Mouse (Mus musculus) ovary, postnatal 36 days (tissue): ENCODE data around the gene Zbtb42.

Experiments used
- DNase-seq: peaks from one replicate; pipeline ENCODE4 v3.0.0; 2022; ENCODE audit warnings: low spot score, mixed read lengths

Gene Zbtb42

DNA sequence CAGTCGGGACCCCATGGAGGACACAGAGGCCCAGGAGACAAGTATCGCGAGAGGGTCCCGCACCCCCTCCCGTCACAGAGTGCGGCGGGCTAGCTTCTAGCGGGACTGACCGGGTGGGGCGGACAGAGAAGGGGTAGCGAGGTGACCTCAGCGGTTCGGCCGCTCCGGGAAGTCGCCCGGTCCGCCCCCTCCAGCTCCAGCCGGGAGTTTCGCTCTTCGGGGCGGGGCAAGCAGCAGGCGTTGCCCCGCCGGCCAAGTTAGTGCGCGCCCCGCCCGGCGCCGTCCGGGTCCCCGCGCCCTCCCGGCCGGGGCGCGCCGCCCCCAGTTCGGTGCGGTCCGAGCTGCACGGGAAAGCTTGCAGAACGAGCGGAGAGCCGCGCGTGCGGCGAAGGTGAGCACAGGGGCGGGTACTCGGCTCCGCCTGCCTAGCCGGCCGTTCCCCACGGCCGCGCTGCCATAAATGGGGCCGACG, at the start of gene Zbtb42:
Zbtb42 (plus strand) TSS at position 274 of the 472 bp plus-strand sequence.
- peak; percentile 65 for DNase-seq

DNA sequence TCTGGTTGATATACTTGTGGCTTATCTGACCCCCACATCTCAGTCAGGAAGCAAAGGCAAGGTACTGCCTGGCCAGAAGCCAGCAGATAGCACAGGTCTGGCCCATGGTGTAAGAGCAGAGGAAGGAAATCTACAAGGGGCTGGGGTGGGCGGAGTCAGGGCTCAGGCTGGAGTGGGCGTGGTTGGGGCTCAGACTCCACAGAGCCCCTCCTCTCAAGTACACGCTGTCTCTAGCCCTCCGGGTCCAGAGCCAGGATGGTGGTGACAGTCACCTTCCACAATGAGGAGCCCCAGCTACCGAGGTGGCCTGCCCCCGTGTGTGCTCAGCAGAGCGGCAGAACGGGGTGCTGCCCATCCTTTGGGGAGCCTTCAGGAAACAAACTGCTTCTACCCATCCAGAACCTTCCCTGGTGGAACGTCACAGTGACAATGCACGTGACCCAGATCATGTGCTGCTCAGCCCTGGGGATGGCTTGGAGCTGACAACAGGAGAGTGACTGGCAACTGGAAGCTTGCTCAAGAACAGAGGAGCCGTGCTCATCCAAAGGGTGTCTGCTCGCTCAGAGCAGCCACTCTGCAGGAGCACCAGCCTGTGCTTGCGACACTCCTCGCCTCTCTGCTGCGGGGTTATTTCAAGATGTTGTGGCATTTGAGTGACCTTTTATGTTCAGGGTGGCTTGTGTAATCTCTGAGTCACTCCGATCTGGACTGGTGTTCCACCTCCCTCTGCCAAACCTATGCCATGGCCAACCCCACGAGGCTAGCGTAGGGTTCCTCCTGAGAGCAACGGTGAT, 49.5 kb upstream of the Zbtb42 start:
- peak; percentile 19 for DNase-seq

DNA sequence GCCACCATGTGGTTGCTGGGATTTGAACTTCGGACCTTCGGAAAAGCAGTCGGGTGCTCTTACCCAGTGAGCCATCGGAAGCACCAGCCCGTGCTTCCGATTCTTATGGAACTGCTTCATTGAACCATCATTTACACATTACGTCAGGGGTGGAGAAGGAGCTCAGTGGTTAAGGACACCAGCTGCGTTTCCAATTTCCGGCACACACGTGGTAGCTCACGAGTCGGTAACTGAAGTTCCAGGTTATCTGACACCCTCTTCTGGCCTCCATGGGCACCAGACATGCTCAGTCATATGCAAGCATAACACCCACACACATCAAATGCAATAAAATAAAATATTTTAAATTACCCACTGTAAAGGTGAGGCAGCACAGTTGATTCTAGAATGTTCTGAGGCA, 48.6 kb upstream of the Zbtb42 start:
- no peak for DNase-seq

DNA sequence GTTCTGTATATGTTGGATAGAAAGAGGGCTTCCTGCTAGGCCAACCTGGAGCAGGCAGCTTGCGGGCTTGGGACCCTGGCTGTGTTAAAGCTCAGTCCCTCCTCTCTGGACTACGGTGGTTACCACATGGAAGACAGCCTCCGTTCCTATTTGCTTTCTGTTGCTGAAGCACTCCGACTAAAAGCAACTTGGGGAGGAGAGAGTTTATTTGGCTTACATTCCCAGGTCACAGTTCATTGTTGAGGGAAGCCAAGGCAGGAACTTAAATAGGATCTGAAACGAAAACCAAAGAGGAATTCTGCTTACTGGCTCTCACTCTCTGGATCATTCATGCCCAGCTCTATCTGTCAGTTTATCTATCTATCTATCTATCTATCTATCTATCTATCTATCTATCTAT, 47.8 kb upstream of the Zbtb42 start:
- no peak for DNase-seq

DNA sequence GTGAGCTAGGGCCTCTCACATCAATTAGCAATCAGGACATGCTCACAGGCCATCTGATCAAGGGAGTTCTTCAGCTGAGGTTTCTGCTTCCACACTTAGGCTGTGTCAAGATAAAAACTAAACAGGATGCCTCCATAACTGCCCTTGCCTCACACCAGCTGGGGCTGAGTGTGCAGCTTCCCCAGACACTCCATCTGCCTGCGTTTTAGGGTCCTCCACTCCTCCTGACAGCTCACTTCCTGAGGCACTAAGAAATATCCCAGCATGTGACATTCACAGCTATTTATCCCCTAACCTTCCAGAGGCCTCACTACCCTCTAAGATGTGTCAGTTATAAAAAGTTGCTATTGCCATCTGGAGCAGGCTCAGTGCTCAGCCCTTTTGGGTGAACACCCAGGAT, 47.2 kb upstream of the Zbtb42 start:
- DNase-seq: no peak

DNA sequence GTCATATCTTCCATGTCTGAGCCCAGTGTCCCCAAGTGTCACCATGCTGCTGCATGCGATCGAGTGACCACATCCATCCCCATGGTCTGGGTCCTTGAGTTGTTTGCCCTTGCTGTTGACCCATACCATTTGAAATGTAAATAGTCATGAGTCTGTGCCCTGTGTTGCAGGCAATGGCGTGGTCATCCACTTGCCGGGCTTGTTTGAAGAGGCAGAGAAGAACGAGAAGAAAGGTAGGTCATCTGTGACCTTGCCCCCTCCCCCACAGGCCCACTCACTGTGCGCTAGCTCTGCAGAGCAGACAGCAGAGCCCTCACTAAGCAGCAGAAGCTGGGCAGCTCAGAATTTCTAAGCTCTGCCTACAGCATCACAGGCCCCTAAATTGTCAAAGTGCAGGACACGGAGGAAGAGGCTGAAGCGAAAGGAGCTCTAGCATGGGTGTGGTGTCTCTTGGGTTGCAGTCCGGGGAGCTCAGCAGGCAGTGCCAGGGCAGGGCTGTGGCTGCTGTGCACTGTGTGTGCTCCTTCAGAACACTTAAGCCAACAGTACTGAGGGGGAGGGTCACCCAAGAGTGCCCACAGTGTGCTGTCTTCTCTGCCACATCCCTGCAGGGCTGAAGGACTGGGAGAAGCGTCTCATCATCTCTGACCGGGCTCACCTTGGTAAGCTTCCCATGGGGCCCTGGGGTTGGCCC, 46.4 kb upstream of the Zbtb42 start:
- DNase-seq: no peak

DNA sequence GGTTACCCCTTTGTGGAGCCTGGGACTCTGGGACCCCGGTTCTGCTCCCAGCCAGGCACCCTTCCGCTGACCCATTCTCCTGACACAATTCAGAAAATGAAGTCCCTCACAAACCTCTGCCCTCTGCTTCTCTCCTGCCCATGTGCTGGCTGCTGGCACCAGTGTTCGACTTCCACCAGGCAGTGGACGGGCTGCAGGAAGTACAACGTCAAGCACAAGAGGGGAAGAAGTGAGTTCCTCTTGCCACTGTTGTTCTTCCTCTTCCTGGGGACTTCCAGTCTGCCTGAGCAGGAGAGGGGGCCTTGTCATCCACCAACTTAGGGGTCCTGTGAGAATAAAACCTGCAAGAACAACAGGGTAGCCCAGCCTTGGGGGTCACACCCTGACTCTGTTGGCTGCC, 45.7 kb upstream of the Zbtb42 start:
- DNase-seq: no peak

DNA sequence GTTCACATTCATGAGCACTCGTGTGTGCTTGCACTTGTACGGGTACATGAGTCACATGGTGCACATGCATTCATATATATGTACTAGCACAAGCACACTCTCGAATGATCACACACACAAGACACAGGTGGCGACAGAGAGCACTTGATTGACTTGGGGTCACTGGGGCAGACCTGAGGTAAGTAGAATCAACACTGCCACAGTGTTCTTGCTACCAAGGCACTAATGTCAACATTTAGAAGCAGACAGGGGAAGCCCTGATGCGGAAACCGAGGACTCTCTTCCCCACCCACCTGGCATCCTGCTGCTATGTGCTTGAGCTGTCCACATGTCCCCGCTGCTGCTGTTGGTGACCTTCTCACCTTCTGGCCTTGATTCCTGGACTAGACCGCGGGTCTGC, 44.9 kb upstream of the Zbtb42 start:
- DNase-seq: no peak

DNA sequence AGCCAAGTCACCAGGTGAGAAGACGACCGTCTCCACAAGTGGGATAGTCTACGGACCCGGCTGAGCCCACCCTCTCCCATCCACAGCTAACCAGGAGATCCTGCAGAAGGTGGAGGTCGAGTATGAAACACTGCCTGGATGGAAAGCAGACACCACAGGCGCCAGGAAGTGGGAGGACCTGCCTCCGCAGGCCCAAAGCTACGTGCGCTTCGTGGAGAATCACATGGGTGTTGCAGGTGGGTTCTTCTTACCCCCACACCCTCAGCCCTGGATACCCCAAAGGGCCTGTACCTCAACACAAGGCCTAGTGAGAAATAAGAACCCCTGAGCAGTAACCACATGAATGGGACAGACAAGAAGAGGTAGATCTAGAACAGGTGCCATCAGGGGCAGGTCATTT, 39.1 kb upstream of the Zbtb42 start:
- no peak for DNase-seq

DNA sequence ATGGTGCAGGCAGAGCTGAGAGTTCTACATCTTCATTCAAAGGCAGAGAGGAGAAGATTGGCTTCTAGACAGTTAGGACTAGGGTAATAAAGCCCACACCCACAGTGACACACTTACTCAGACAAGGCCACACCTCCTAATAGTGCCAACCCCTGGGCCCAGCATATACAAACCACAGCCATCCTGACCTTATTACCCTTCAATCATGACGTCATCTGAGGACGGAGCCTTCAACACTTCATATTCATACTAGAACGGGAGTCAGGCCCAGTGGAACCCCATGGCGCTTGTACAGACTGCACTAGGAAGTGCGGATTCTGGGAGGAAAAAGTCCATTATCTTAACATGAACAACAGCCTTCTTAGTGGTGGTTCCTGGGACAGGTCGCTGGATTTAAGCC, 35.5 kb upstream of the Zbtb42 start:
- DNase-seq: no peak

DNA sequence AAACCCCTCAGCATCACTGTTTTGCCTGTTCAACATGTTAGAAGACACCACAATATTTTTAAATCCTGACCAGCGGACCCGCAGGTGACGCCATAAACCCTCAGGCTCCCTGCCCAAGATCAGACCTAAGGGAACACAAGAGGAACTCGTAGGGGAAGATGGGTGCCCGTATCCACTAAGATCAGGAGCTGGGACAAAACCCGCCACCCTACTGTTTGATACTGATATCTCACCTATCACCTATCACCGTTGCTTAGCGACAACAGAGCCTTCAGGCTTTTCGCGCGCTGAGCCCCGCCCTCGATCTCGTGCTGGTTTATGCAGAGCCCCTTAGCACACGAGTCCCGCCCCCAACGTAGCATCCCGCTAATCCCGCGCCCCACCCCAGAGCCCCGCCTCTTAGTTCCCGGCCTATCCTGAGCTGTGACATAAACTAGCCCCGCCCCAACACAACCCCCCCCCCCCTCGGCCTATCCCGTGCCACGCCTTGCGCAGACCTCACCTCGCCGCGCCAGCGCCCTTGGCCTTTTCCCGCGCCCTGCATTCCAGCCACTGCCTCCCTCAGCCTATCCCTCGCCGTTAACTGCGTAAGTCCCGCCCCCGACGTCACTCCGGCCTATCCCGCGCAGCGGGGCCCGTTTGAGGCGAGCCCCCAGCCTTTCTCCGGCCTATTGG, 34.3 kb upstream of the Zbtb42 start, which contains the start of gene Siva1:
Siva1 (plus strand) TSS at position 500 of the 675 bp plus-strand sequence.
- DNase-seq: peak; percentile 99

DNA sequence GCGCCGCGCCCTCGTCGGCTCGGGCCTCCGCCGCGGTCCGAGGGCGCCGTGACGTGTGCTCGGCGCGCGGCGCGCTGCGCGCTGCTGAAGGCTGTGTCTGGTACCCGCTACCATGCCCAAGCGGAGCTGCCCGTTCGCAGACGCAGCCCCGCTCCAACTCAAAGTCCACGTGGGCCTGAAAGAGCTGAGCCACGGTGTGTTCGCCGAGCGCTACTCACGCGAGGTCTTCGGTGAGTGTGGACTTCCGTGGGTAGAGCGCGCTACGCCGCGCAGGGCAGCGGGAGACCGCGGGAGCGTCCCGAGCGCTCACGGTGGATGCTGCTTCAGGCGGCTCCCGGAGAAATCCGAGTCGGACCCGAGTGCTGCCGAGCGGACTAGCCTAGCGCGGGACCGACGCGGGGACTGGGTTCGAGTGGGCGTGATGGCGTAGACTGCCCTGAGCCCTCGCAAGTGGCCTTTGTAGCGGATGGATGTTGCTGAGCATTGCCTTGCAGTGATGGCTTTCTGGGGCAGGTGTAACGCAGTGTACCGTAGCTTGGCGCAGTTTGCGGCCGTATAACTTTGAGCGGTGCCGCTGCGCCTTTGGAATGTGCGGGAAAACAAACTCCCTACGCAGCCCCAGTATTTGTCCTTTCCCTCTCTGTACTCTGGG, 33.6 kb upstream of the Zbtb42 start:
- DNase-seq: no peak

DNA sequence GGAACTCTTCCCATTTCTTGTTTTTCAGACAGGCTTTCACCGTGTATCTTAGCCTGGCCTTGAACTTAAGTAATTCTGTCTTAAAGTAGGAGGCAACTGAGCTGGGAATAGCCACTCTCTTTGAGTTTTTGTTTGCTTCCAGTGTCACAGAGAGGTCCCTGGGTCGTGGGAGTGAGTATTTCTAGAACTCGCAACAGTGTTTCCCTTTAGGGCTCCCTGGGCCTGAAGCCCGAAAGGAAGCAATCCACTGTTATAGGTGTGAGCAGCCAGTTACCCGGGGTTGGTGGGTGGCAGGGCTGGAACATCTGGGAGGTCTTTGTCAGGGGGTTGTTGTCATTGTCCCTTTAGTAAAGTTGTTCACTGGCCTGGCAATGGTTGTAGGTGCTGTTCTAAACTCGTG, 32.5 kb upstream of the Zbtb42 start:
- DNase-seq: no peak

DNA sequence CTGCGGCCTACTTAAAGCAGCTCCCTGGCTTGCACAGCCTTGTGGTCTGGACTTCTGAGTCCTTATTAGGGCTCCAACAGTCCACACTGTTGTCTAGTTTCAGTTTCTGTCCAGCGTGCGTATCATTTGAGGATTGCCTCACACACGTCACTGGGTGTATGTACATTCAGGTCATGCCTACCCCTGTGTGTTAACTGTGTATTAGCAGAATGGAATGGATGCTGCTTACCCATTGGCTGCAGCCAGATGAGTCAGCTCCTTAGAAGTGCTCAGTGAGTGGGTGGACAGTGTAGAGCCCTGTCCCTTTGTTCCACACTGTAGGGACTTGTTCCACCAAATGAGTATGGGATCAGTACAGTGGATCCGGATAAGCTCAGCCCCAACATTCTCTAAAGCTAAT, 30.5 kb upstream of the Zbtb42 start:
- DNase-seq: no peak

DNA sequence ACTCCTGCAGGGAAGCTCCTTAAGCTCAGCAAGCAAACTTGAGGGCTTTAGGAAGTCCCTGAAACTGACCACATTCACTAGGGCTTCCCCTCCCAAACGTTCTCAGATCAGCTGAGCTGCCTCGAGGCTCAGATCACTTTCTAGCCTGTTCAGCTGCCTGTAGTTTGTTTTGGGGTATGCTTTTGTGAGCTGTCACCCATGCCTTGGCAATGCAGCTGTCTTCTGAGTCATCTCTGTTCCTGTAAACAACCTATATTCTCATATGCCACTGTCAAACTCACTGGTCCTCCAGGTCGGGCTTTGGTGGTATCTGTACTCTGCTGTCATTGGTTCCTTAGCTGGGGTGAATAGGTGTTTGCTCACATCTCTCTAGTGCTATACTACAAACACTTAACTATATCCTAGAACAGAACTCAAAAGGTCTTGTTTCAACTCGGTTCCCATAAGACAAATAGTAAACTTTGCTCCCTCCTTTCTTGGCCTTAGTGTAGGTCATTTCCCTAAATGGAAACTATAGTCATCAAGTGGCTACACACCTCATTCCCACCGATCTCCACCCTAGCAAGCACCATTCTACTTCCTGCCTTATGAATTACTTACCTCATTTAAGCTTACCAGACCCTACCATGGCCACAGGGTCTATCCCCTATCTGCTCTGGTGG, 26.7 kb upstream of the Zbtb42 start:
- DNase-seq: no peak

DNA sequence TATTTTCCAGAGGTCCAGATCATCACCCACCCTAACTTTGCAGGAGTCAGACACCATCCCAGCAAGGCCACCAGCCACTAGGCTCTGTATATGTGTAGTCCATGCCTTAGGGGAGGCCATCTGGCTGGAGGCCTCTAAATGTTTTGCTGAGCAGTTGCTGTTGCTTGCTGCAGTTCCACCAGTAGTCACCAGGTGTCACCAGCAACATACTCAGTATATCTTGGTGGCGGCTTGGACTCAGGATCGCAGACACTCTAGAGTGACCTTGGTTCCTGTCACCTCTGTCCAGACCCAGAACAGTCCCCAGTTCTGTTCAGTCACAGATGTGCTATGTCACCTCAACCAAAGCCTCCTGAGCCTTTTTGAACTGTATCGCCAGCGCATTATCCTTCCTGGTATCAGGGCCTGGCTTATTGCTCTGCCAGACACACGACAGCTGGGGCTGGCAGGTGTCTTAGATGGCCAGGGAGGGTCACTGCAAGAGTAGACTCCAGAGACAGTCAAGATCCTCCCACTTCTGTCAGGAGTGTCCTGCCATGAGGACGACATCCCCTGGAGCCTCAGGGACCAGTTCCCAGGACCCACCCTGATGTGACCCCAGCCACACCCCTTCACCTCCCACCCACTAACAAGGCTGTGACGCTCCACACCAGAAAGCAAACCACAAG, 25.3 kb upstream of the Zbtb42 start:
- peak; percentile 79 for DNase-seq

DNA sequence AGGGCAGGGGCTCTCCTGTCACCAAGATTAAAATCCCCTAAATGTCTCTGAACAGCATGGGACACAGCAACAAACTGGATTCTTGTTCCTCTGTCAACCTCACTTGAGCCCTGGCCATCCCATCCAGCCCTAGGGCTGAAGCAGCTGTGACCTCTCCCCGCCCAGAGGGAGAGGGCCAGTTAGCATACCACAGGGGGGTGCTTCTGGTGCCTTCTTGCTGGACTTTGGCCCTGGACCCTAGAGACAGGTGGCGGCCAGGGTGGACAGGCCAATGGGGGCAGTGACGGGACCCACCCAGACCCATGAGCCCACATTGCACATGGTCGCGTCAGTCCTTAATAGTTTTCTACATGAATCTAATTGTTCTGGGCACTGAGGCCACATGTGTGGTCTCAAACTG, 24.6 kb upstream of the Zbtb42 start:
- DNase-seq: no peak

DNA sequence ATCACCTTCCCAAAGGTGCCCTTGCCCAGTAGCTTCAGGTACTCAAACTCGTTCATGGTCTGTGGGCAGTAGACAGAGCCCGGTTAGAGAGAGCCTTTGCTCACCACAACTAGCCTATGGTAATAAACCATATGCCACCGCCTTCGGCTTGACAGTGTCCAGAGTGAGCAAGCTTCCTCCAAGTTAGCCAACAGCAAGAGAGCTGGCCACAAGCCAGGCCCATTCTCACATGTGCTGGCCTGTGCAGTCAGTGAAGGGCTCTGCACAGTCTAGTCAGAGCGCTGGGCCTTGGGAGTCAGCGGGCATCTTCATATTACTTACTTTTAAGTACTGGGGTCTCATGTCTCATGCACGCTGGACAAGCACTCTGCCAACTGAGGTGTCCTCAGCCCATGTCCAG, 20.0 kb upstream of the Zbtb42 start:
- no peak for DNase-seq

DNA sequence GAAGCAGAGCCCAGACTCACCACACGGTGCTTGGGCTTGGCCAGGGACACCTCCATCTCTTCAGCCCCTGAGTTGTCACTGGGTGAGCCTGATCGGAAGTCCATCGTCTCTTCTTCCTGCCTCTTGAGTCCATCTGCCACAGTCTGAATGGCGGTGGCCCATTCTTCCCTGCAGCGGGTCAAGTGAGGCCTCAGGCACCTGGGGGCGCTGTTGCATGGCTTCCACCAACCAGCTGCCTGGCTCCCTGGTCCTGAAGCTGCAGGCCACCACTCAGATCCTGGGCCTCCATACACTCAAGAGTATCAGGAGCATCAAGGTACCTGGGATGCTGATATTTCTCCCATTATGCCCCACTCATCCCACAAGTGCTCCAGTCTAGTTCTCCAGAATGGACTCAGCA, 19.5 kb upstream of the Zbtb42 start:
- DNase-seq: peak; percentile 75

DNA sequence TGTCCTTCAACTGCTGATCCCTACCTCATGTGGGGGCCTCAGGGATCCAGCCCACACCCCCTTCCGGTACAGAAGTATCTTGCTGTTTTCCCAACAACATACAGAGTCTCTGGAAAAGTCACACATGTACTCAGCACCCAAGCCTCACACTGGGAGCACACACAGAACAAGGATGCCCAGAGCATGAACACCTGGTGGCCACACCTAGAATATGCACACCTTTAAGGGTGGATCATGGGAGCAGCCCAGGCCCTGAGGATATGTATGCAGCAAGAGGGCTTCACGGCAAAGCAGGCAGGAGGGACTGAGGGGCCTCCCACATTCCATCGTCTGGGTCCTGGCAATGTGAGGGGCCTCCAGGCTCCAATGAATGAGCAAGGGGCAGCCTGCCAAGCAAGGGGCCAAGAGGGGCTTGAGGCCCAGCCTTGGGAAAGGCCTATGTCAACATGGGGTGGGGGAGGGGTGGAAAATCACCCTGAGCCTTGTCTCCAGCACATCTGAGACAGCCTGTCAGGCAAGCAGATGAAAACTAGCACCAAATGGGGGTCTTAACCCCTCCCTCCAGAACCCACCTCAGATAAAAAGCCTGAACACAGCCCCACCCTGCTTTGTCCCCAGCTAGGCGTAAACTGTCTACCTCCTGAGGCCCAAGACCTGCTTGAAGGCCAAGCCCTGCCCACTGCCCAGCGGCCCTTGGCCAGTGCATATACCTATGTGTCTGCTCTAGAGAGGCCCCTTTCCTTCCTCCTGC, 17.9 kb upstream of the Zbtb42 start:
- no peak for DNase-seq

DNA sequence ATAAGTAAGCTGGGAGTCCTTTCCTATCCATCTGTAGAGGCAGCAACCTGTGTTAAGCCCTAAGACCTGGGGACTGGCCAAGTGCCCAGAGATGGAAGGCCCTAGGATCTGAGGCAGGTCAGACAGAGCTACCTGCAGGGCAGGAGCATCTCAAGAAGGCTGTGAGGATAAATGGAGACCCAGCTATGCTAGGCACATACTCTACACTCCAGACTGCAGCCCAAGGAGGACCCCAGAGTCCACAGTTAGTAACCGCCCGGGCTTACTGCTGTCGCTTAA, 17.4 kb upstream of the Zbtb42 start:
- DNase-seq: no peak
